Mouse (Mus musculus): Measurements from ENCODE around the gene Jade3.

DNA sequence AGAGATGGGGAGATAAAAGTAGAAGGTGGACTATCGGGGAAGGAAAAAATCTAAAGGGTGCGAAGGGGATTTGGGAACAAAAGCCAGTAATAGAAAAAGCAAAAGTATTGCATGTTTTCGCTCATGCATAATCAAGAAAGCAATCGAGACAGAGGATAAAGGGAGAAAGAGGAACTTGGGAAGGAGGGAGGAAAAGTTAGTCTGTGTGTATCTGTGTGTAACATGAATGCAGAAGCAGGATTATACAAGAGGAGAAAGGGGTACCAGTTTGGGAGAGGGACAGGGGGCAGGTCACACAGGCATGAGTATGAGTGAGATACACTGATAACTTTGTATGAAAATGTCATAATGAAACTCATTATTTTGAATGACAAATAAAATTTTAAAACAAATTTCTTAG lies 14.1 kb upstream of the Jade3 start:
- TF ChIP-seq CTCF (IDR thresholded peaks at IDR 0.05; ENCODE audit: low read depth, low read length) (no peak), EP300 (IDR thresholded peaks at IDR 0.05; ENCODE audit: insufficient read depth, low read depth, low read length) (no peak)

All from ES-Bruce4 (cell line).